Mouse (Mus musculus) frontal cortex, postnatal 25 days (tissue): ENCODE data around the gene Stk39.

Experiments
- DNase-seq, 2 experiments: peaks; one replicate each; pipeline ENCODE4 v3.0.0; 2022; ENCODE audit warnings: low spot score in 2 of 2

Gene Stk39

DNA sequence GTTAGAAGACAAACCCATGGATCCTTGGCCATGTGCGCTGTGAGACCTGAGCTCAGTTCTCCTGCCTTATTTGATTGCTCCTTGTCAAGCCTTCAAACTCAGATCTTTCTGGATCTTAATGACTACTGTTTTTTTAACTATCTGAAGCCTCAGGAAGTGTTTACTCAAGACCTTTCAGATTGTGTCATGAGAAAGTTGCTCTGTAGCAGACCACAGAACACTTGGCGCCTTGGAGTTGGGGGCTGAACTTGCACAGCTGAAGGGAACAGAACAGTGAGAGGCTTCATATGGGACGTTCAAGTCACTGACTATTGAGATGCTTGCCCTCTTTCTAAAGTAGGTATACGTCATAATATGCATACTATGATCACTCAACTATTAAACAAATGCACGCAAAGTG, 239.1 kb downstream of the Stk39 start:
- no peak for DNase-seq

DNA sequence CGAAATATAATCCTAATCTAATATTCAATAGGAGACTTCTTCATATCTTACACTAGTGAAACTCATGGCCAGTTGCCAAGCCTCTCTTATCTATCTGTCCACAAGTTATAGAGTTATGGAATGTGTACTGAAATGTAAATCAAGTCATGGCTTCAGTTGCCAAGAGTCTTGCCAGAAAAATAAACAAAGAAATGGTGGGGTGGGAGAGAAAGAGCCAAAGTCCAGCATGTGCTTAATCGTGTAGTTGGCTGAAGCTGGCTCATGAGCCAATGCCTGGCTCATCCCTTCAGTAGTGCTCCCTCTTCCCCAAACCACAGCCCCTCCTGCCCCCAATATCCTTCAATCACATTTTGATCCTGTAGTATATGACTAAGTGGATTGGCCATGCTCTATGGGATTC, 242.2 kb downstream of the Stk39 start:
- no peak for DNase-seq

DNA sequence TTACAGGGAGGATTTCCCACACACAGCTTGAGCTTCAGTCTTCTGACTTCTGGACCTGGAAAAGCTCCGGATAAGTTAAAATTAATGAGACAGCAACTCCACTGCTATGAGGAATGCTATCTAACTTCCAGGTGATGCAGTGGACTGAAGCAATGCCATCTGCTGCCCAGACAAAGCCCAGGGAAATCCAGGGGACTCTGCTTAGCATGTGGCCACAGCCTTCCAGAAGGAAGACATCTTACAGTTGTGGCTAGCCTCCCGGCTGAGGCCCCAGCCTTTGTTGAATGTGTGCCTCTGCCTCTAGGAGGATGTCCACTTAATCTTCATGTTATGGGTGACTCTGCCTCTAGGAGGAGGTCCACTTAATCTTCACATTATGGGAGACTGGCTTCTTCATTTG, 243.0 kb downstream of the Stk39 start:
- DNase-seq = no peak

DNA sequence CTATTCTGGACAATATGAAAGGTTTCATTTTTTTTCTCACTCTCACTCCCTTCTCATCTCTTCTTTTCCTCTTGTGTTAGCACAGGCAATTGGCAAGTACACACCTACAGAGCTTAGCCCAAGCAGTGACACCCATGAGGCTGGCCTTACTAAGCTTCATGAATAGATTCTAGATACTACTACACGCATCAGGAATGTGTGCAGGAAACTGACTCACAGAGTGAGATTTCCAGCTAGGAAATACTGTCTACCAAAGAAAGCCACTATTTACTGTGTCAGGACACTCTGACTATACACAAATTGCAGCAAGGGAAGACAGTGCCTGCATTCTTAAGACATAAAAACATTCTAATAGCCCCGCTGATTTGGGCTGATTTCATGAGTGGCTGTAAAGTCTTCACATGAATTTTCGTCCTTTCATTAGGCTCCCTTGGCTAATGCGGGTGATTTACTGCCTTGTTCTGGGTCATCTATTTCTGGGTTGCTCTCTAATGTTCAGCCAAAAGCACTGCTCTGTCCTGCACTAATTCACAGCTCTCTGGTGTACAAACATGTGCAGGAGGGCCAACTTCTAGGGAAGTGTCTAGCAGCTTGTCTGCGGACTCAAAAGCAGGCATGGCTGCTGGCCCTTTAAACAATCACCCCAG, 249.7 kb downstream of the Stk39 start:
- no peak for DNase-seq

DNA sequence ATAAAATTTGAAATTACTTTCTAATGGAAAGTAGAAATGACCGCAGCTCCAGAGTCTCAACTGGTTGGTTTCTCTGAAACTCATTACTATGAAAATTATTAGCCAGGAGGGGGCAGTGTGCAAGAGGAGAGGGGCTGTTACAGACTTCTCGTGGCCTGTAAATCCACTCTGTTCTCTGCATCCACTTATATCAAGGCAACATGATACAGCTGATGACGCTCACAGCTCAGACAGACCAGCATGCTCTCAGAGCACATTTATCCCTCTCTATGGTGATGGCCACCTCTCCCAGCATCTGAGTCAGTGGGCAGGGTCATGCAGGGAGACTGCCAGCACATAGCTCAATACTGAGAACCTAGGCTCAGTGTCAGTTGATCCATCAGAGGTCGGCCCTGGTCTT, 250.8 kb downstream of the Stk39 start:
- DNase-seq = no peak

DNA sequence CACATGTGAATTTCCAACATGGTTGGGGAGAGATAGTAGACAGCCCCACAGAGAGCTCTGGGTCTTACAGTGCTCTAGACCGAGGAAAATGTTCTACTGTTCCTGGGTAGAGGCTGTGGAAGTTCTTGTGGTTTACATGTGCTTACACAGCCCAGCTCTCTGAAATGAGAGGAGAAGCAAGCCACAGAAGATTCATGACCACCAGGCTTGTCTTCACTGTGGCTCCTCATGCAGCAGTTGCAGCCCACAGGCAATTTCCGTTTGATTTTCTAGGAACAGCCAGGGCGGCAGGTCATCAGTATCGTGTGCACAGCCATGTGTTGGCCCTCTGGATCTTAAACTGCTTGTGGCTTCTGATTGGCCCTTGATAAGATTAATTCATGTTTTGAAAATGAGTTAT, 252.2 kb downstream of the Stk39 start:
- DNase-seq = no peak

DNA sequence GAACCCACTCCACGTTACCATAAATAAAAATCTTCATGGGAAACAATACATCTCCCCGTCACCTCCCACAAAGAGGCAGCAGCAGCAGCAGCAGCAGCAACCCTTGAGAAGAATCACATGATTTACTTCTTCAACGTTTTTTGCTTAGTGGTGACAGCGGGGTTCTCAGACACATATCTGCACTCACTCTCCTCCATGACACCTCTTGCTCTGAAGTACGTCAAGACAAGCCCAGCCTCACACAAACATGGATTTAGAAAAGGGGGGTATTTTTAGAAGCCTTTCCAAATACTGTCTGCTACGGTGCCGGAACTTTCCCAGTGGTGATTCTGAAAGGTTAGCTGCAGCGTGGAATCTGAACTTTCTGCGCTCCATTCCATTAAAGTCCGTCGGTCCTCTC, 256.9 kb downstream of the Stk39 start:
- DNase-seq = no peak

DNA sequence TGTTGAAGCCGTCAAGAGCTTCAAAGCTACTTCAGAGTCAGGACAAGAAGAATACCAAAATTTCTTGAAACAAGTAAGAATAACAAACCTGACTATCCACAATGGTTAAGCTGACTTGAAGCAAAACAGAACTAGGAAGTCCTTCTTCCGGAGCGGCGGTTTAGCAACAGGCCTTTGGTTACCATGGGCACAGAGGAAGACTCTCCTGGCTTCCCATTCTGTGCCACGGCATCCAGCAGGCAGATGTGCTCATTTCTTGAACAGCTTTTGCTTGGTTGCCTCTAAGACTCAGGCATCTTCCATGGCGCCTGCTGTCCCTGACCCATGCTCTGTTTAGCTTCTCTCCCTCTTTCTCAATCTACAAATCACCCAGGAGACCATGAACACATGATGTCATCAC, 257.7 kb downstream of the Stk39 start:
- DNase-seq = no peak

DNA sequence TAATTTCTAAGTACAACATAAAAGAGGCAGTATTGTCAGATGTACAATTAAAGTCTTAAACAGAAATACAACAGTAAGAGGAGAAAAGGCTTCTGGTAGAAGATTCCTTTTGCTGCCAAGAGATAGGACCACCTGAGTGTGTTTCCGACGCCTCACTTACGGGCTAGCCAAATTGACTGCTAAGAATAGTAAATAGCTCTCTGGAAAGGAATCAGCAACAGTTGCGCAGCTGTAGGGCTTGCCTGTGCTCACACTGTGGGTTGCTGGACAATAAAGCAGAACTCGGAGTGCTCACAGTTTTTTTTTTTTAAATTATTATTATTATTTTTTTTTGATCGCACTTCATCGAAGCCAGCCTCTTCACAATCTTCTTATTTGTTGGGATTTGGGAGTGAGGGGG, 260.6 kb downstream of the Stk39 start:
- no peak for DNase-seq

DNA sequence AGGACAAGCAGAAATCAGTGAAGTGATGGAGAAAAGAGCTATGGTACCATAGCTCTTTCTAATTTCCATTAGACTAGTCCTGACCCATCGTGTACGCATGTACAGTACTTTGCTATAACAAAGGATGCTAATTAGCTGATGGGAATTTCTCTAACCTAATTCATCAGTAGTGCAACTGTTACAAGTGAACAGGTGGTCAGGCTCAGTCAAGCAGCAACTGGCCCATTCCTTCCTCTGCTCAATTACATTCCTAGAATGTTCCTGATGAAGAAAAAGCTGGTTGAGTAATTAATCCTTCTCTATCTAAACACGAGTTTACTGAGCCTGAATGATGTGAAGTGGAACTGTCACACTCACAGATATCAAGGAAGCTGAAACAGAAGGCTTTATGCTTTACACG, 275.8 kb downstream of the Stk39 start:
- DNase-seq = no peak

DNA sequence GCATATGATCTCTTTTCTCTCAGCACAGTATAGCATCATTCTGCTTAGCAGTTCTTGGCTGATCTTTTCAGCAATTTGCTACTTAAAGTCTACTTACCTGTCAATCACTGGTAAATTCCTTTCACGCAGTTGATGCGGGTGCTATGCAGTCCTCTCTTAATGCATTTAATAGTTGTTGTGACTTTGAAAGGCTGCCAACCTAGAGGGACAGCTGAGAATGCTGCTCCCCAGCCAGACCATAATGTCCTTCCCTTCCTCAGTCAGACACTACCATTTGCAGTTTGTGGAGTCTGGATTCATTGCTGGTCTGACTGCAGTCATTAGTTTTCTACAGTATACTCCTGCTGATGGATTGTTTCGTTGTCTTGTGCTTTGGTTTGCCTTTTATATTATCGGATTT, 277.6 kb downstream of the Stk39 start:
- DNase-seq = no peak

DNA sequence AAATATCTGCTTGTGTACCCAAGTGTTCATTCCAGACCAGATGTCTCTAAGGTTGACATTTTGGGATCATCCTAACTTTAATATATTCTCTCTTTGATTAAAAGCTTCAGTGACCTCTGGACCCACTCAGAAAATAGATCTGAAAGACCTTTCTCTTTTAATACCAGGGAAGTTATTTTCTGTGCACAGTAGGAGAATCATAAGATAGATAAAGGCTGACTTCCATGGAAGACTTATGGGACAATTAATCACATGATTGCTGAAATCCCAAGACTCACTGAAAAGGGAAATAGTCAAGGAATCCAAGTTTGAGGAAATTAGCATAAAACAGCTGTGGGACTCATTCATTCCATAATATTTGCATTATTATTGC, 278.6 kb downstream of the Stk39 start:
- DNase-seq = no peak

DNA sequence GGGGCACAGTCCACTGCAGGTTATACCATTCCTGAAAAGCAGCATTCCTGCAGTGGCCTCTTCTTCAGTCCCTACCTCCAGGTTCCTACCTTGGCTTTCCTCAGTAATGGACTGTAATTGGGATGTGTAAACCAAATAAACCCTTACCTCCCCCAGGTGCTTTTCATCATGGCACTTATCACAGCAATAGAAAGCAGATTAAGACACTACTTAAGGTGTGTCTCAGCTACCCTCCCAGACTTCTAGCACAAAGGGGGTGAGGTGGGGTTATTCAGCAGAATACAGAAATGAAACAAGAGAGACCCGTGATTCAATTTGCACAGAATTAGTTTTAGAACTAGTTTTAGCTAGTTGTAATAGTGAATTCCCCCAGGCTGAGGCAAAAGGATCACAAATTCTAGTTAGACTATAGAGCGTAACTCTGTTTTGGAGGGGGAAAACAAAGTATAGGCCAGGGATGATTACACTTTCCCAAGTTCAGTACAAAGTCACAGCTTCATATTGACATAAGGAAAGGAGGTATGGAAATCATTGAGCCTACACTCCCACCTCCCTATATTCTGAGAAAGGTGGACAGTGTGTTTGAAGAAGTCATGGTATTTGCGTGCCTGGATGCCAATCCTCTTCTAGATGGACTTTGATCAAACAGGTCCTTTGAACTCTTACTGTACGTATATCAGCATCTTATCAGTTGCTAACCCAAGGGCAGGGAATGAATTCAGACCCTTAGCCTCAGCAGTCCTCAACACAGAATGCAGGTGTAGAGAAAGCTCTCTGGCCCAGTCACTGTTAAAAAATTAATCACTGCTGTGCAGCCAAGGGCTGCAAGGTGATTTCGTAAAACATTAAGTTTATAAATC, 279.2 kb downstream of the Stk39 start:
- DNase-seq = no peak

DNA sequence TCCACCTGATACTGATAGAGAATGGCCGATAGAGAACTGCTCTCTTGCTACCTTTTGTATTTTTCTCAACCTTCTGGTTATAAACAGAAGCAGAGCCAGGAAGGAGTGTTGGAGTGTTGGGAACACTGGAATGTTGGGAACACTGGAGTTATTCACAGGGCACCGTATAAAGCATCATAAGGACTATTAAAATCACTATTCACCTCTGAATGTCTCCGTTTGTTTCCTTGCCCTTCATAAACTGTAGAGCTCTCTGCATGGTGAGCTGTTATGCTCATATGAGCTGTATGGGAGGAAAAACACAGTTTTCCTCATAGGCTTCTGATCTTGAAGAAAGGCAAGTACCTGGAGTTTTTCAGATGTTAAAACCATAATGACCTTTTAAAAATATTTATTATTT, 295.6 kb downstream of the Stk39 start:
- DNase-seq = no peak

DNA sequence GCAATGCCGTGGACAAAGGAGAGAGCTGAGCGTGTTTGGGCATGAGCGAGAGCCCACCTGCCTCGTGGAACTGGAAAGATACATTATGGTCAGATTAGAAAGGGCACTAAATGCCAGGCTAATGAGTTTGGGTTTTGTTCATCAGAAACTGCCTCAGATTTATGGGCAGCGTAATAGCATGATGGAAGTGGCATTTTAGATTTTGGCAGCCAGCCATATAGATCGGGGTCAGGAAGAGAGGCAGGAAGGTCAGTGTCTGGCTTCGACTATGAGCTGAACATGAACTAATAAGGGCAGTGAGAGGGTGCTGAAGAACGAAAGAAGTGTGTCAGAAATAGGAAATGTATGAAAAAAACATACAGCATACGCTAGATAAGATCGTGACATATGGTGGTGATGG, 300.8 kb downstream of the Stk39 start:
- DNase-seq = no peak

DNA sequence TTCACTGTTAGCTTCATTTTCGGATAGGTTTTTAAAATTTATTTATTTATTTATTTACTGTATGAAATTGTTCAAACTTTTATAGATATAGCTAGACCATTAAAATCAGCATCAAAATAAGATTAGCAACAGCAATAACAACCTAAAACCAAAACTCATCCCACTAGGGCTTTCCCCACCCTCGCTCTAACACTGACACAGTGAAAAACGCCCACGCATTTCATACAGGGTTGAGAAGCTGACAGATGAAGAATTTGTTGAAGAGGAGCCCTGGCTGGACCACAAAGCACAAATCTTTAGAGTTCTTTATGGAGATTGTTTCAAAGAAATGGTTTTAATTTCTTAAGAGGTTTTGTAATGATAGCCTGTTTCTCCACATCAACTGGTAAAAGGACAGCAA, 310.1 kb downstream of the Stk39 start:
- no peak for DNase-seq

DNA sequence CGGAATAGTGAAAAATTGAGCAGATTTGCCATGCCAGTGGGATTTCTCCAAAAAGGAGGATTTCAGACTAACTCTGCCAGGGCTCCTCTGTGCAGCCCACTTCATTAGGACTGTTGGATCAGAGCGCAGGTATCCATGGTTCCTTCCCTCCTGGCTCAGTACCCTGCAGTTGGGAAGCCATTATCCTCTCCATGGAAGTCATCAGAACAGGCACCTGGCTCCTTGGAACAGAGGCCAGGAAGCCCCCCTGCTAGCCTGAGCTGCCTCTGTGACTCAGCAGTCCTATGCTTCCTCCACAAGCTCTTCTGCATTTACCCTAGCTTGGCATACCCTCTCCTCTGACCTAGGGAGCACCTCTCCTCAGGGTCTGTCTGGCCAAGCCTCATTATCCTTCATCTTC, 311.5 kb downstream of the Stk39 start:
- DNase-seq = no peak
